Mouse (Mus musculus) thymus, adult 18-20 months (tissue): ENCODE measurements around the gene Srpk3.
A peak's percentile ranks its signal among the peaks of the same experiment; 100 is the strongest.

ENCODE experiments used
- DNase-seq, 2 experiments: peaks; one replicate each; pipeline ENCODE4 v3.0.0; 2022; ENCODE audit warnings: mixed read lengths in 2 of 2

Srpk3 gene

GRCm38 (mm10) chrX:73815072-73815471 lies 40.9 kb downstream of the Srpk3 start:
- no peak for DNase-seq

GRCm38 (mm10) chrX:73816596-73817314 lies 42.5 kb downstream of the Srpk3 start:
- DNase-seq, result no peak

GRCm38 (mm10) chrX:73823747-73824146 lies 49.5 kb downstream of the Srpk3 start:
- DNase-seq, result no peak

- DNase-seq, result peak; percentile 34 to 41
Observed at GRCm38 (mm10) chrX:73824185-73825151, 50.3 kb downstream of the Srpk3 start, which contains the start of gene Pdzd4. Gene Pdzd4 (minus strand): TSS chrX:73824969.
